Mouse (Mus musculus): ENCODE results near the gene Fam222a.

Fam222a gene

DNA sequence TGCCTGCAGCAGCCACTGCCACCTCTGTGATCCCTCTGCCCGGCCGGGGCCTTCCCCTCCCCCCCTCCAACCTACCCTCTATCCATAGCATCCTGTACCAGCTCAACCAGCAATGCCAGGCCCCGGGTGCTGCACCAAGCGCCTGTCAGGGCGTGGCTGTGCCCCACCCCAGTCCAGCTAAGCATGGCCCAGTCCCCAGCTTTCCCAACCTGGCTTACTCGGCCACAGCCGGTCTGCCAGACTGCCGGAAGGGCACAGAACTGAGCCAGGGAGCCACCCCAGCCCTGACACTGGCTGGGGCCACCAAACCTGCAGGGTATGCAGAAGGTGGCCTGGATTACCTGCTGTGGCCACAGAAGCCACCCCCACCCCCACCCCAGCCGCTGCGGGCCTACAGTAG lies 43.4 kb downstream of the Fam222a start:
- DNase-seq (ENCODE audit: low read depth, low spot score), result no peak

- no peak for DNase-seq (ENCODE audit: low read depth, low spot score)
Measured at GRCm38 (mm10) chr5:114611968-114612608, 44.3 kb downstream of the Fam222a start.

DNA sequence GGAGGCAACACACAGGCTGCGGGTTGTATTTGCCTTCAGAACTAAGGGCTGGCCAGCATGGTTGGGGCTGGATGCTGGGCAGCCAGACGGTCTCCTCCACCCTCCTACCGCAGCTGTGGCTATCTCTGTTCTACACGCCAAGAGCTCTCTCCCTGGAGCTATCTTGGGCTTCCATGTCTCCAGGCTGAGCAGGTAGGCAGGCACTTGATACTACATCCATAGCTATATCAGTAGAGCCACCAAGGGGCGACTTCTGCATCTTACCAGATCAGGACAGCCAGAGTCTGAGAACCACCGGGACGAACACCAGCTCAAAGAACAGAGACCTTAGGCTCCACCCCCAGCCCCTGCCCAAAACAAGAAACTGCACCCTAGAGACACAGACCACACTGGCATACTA lies 47.0 kb downstream of the Fam222a start:
- DNase-seq (ENCODE audit: low read depth, low spot score), result no peak

DNA sequence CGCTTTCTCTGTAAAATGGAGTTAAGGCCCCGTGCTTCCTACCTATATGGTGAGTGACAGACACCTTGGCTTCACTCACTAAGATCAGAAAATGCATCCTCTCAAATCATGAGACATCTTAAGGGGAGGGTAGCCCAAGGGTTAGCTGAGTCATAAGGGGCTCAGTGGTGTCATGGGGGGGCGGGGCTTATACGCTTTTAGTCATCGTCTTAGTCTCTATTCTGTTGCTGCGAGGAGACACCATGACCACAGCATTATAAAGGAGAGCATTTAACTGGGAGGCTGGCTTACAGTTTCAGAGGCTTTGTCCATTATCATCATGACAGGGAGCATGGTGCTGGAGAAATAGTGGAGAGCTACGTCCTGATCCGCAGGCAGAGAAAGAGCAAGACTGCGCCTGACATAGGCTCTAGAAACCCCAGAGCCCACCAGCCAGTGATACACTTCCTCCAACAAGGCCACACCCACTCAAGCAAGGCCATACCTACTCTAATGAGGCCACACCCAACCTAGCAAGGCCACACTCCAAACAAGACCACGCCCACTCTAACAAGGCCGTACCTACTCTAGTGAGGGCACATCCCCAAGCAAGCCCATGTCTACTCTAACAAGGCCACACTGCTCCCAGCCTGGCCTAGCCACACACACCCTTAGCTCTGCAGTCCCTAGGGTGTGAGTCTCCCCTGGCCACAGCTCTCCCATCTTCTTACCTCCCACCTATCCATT lies 48.7 kb downstream of the Fam222a start:
- no peak for DNase-seq (ENCODE audit: low read depth, low spot score)

DNA sequence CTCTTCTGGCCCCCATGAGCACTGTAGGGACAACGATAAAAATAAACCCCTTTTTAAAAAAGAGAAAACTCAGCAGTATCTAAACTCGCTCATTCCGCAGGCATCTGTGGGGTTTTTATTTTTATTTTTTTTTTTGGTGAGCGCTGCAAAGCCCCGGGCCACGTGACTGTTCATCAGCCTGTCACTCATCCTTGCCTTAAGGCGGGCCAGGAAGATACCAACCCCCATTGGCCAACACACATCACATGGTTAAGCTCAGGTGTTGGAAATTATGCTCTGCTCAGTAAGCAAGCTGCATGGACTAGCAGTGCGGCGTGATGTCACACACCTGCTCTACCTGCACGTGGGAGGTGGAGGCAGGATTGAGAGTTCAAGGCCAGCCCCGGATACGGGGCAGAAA lies 50.0 kb downstream of the Fam222a start:
- DNase-seq (ENCODE audit: low read depth, low spot score), result no peak

GRCm38 (mm10) chr5:114618851-114619250 lies 51.0 kb downstream of the Fam222a start:
- DNase-seq (ENCODE audit: low read depth, low spot score), result no peak

- no peak for DNase-seq (ENCODE audit: low read depth, low spot score)
Measured at GRCm38 (mm10) chr5:114620305-114620704, 52.5 kb downstream of the Fam222a start.

DNA sequence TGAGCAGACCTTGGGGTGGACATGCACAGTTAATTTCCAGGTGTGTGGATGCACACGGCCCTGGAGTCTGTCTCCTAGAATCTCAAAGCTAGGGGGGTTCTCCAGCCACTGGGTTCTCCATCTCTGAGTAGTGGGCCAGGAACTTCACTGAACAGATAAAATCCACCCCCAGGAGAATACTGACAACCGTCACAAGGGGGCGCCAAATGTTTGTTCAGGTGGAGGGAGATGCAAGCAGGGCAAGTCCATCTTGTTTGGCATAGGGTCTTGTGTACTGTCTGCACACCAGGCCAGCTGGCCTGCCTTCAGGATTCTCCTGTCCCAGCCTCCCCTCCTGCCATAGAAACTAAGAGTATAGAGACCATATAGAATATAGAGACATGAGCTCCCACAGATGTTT lies 57.8 kb downstream of the Fam222a start:
- no peak for DNase-seq (ENCODE audit: low read depth, low spot score)

DNA sequence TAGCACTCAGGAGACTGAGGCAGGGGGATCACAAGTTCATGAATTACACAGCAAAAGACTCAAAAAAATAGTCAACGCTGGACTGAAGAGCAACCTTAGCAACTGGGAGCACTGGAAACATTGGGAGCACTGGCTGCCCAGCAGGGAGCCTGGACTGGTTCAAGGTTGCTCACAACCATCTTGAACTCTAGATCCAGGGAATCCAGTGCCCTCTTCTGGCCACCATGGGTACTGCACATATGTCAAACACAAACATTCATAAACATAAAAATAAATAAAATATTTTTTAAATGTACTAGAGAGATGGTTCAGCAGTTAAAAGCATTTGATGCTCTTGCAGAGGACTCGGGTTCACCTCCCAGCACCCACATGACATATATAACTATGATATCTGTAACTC lies 63.5 kb downstream of the Fam222a start:
- DNase-seq (ENCODE audit: low read depth, low spot score), result no peak

DNA sequence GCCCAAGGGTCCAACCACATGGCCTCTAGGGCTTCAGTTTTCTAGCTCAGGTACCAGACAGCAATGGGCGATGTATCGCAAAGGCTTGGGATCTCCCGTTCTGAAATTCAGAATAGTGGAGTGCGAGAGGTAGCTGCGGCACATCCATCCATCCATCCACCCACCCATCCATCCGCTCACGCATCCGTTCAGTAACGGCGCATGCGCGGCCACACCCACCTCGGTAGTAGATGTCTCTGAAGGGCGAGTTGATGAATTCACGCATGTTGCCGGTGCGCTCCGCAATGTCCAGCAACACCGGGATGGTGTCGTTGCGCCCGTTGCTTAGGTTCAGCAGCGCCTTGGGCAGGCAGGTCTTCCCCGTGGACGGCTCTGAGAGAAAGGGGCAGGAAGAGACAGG lies 68.3 kb downstream of the Fam222a start:
- DNase-seq (ENCODE audit: low read depth, low spot score), result no peak

DNA sequence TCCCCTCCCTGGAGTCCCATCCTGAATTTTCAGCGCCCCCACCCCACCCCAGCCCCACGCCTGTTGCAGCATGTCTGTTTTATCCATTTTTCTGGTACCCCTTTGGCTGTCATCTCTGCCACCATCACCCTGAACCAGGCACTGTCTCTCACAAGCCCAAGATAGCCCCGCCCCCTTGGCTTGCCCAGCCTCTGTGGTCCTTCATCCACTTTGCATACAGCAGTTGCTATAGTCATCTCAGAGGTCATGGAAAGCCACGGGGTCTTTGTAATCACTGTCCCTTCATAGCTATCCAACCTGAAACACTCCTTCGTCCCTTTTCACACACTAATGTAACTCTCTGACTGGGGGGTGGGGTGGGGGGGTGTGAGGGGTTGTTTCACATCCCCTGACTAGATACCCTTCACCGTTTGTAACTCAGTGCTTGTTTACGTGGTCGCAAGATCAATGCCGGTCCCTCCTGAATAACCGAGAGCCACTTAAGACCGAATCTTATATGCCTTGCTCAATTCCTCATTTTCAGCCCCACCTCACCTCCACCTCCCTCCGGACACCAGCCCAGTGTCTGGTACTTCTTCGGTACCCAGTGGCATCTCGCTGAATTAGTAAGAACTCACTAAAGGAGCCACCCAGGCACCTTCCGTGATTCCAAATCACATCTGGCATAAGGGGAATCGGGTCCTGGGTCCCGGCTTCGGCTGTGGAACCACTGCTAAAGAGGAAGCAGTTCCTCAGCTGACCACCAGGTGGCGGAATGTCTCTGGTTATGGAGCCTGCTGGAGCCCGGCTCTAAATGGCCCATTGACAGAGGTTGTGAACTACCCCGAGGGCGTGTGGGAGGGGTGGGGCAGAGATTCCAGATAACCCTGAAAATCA lies 71.2 kb downstream of the Fam222a start:
- no peak for DNase-seq (ENCODE audit: low read depth, low spot score)

DNA sequence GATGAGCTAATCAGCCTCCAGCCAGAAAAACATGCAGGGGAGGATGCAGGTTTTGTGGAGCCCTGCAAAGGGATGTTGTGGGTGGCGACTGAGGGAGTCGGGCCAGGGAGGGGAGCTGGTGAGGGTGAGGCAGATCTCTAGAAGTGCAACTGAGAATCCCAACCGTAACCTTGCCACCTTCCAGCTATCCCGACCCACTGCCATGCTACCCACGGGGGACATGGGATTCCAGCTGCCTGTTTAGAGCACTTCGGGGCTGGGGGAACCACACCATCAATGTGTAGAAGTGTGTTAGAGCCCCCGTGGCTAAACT lies 71.8 kb downstream of the Fam222a start:
- no peak for DNase-seq (ENCODE audit: low read depth, low spot score)

GRCm38 (mm10) chr5:114640809-114641208 lies 73.0 kb downstream of the Fam222a start:
- DNase-seq (ENCODE audit: low read depth, low spot score), result no peak

DNA sequence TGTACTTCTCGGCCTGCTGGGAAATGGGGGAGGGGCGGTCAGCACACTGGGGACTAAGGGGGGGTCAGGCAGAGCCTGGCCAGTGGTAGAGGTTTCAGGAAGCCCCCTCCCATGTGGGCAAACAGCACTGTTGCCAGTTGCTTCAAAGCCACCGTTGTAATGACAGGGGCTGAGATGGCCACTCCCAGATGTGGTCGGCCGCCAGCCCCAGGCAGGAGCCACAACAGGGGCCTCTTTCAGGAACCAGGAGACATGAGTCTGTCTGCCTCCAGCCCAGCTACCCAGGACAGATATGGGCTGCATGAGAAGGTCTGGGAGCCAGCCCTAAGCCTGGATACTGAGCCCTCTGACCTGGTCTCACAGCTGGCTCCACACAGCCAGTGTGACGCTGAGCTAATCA lies 77.1 kb downstream of the Fam222a start:
- DNase-seq (ENCODE audit: low read depth, low spot score), result no peak

DNA sequence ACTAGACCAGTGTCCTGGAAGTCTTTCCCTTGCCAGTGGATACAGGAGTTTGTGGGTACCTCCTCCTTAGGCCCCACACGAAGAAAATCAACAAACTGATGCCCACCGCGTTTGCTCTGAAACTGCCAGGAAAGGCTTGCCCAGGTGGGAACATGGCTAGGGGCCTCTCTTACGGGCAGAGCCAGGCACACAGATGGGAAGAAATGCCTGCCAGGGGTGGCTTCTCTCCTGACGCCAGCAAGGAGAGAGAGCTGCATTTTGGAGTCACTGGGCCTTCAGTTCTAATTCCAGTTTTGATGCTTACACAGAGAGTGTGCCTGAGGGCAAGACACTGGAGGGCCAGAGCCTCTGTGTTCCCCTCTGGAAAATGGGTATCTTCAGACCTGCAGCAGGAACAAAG lies 78.1 kb downstream of the Fam222a start:
- DNase-seq (ENCODE audit: low read depth, low spot score), result no peak

DNA sequence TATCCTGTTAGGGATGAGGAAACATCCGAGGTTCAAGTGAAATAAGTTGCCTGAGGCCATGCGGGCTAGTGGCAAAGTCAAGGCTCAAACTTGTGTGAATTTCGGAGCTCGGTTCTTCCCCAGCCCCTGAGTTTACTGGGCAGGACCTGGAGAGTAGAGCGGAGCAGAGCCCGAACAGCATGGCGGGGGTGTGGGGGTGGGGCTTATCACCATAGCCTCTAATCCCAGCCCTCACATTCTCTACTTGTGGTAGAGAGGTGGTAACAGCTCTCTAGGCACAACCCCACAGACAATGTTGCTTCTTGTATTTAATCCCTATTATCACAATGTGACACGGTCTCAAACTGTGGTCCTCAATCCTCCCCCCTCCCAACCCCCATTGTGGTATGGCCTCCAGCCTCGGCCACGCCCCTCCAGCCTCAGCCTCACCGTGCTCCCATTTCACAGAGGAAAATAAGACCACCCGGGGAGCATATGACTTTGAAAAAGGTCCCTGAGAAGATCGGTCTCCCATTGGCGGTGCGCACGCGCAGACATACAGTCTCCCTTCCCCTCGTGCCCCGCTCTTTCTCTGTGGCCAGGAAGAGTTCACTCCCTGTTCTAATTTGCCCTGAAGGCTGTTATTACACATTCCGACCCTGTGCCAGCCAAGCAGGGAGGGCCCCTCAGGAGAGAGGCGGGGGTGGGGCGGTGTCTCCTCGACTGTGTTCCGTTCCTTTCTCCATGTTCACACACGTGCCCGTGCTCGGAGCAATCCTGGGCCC lies 79.6 kb downstream of the Fam222a start:
- no peak for DNase-seq (ENCODE audit: low read depth, low spot score)

GRCm38 (mm10) chr5:114648728-114649311 lies 81.0 kb downstream of the Fam222a start:
- DNase-seq (ENCODE audit: low read depth, low spot score), result no peak

DNA sequence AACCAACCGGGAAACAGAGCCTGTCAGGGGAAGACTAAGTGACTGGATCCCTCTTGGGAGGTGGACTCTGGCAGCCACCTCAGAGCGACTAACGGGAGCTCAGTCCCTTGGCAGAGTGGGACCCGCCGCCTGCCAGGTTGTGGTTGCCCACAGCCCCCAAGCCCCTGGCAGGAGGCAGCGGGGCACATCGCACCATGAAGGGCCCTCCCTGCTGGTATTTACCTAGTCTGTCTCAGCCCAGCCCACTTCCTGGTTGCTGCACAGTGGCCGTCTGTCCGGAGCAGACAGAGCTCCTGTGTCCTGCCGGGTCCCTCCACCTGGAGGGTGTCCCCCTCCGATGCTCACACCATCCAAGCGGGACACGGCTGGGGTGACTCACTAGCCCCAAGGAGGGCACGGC lies 83.2 kb downstream of the Fam222a start:
- no peak for DNase-seq (ENCODE audit: low read depth, low spot score)

- no peak for DNase-seq (ENCODE audit: low read depth, low spot score)
Measured at GRCm38 (mm10) chr5:114651449-114651848, 83.6 kb downstream of the Fam222a start.

- no peak for DNase-seq (ENCODE audit: low read depth, low spot score)
Measured at GRCm38 (mm10) chr5:114653656-114654437, 86.0 kb downstream of the Fam222a start.

- DNase-seq (ENCODE audit: low read depth, low spot score), result no peak
Measured at GRCm38 (mm10) chr5:114655721-114656120, 87.9 kb downstream of the Fam222a start.

All from brain, embryonic 18.5 days (tissue).